Mouse (Mus musculus) small intestine, adult 2 months (tissue): ENCODE results near the gene Tdrd7. TPM values are rescaled to one million over a fixed set of nuclear protein-coding genes. Genes with fewer than 3 reads are reported as not detected.

ENCODE experiments used
- H3K27ac ChIP-seq: fragments of 200-500 bp; 2 replicates; pipeline ENCODE4 v1.5.1; 2012; ENCODE audit warnings: low read depth, low read length, control low read depth, inconsistent platforms; ENCODE audit not compliant: insufficient read depth
- H3K27me3 ChIP-seq: fragments of 200-500 bp; 2 replicates; pipeline ENCODE4 v1.6.1; 2012; ENCODE audit warnings: mild to moderate bottlenecking, moderate library complexity, low read length, inconsistent platforms; ENCODE audit not compliant: control insufficient read depth, insufficient read depth
- H3K36me3 ChIP-seq: fragments of 200-500 bp; 2 replicates; pipeline ENCODE4 v1.6.1; 2012; ENCODE audit warnings: mild to moderate bottlenecking, low read length, control low read depth, inconsistent platforms; ENCODE audit not compliant: control insufficient read depth, insufficient read depth
- H3K4me1 ChIP-seq: fragments of 200-500 bp; 2 replicates; pipeline ENCODE4 v1.6.1; 2012; ENCODE audit warnings: low read length, inconsistent platforms, mixed read lengths; ENCODE audit not compliant: control insufficient read depth, insufficient read depth, insufficient read length
- H3K4me3 ChIP-seq: fragments of 200-500 bp; 2 replicates; pipeline ENCODE4 v1.5.1; 2012; ENCODE audit warnings: low read depth, mild to moderate bottlenecking, control low read depth, inconsistent platforms, low read length, moderate library complexity
- CTCF ChIP-seq: fragments of 200-500 bp; IDR thresholded peaks from 2 replicates; pipeline ENCODE4 v1.5.1; 2012; ENCODE audit warnings: low read depth, mild to moderate bottlenecking, control low read depth, inconsistent platforms, low read length, moderate library complexity, mixed read lengths; ENCODE audit not compliant: insufficient replicate concordance, insufficient read length; ENCODE audit errors: extremely low read depth
- POLR2A ChIP-seq: fragments of 200-500 bp; IDR thresholded peaks from 2 replicates; pipeline ENCODE4 v1.6.1; 2012; ENCODE audit warnings: low read depth, mild to moderate bottlenecking, control low read depth, inconsistent platforms, low read length, moderate library complexity
- WGBS: fragments of 180-500 bp; shearing (Covaris S2); methylation state at CpG from one replicate; pipeline ENCODE4 v1.1.7; 2018; 5-methylcytosine and 5-hydroxymethylcytosine counted together
- polyA plus RNA-seq: library from polyadenylated mRNA; depleted of rRNA; stranded (reverse); fragments of >200 nt; gene quantifications from 2 replicates; pipeline ENCODE4 v1.2.3, GENCODE M21; 2012

Tdrd7 gene
- polyA plus RNA-seq, 1 experiment: 21.9 TPM

GRCm38 (mm10) chr4:45976931-45977667, 12.0 kb downstream of the Tdrd7 start:
- TF ChIP-seq POLR2A: no peak
- no peak for TF ChIP-seq CTCF
- peak overlapping the region; percentile 92 for H3K27ac ChIP-seq
- H3K4me1 ChIP-seq: peaks cover 24% of the 10 kb centered on the region
- H3K27me3 ChIP-seq: no peaks in the 10 kb centered on the region
- no peaks in the 10 kb centered on the region for H3K36me3 ChIP-seq
- no peak overlapping the region for H3K4me3 ChIP-seq
- WGBS: 33% methylated on average over 6 of the region's 6 CpGs

- Histone ChIP-seq H3K27me3 (no peaks in the 10 kb centered on the region), H3K27ac (no peak overlapping the region), H3K4me1 (peaks cover 21% of the 10 kb centered on the region), H3K4me3 (no peak overlapping the region), H3K36me3 (no peaks in the 10 kb centered on the region)
- WGBS: 31% methylated on average over 2 of the region's 2 CpGs
- TF ChIP-seq POLR2A: no peak
- no peak for TF ChIP-seq CTCF
These were observed 14.8 kb downstream of the Tdrd7 start for GRCm38 (mm10) chr4:45979916-45980315.

GRCm38 (mm10) chr4:45981054-45981453, 15.9 kb downstream of the Tdrd7 start:
- Histone ChIP-seq H3K4me3 (no peak overlapping the region), H3K36me3 (no peaks in the 10 kb centered on the region), H3K27ac (no peak overlapping the region), H3K4me1 (peaks cover 19% of the 10 kb centered on the region), H3K27me3 (no peaks in the 10 kb centered on the region)
- TF ChIP-seq CTCF: no peak
- TF ChIP-seq POLR2A: no peak

DNA sequence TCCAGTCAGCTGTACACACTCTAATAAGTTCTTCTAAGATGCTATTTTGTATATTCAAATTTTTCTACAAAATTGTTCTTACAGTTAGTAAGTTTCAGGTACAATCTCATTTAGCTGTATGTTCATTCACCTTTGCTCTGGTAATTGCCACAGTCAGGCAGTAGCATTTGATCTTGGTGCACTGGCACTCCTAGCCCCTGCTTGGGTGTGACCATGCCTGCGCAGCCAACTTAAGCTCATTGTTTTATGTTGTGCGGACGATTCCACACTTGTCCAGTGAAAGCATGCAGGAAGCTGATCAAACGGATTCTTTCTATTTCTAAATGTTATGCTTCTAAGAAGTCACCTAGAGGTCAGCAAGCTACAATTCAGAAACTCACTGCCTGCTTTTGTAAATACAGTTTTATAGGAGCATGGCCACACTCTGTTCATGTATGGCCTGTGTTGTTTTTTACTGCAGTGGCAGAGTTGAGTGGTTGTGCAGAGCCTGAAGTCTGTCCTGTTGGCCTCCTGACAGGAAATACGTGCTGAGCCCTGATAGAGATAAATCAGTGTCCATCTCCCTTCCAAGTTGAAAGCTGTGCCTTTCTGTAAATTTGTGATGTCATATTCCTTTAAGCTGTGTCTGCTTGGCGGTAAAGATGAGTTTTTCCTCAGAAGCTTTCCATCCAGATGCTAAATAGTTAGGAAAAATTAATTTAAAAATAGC, 25.4 kb downstream of the Tdrd7 start:
- no peak for TF ChIP-seq CTCF
- TF ChIP-seq POLR2A: no peak
- no peak overlapping the region for H3K27ac ChIP-seq
- 53% methylated on average over 6 of the region's 6 CpGs for WGBS
- H3K36me3 ChIP-seq: peaks cover 40% of the 10 kb centered on the region
- no peak overlapping the region for H3K4me3 ChIP-seq
- H3K4me1 ChIP-seq: peaks cover 5% of the 10 kb centered on the region; the same call in 1 of the 2 replicates
- H3K27me3 ChIP-seq: no peaks in the 10 kb centered on the region

- WGBS: 89% methylated on average over 4 of the region's 4 CpGs
- Histone ChIP-seq H3K27ac (no peak overlapping the region), H3K4me1 (no peaks in the 10 kb centered on the region)
These were observed 33.4 kb downstream of the Tdrd7 start for GRCm38 (mm10) chr4:45998536-45998935.

DNA sequence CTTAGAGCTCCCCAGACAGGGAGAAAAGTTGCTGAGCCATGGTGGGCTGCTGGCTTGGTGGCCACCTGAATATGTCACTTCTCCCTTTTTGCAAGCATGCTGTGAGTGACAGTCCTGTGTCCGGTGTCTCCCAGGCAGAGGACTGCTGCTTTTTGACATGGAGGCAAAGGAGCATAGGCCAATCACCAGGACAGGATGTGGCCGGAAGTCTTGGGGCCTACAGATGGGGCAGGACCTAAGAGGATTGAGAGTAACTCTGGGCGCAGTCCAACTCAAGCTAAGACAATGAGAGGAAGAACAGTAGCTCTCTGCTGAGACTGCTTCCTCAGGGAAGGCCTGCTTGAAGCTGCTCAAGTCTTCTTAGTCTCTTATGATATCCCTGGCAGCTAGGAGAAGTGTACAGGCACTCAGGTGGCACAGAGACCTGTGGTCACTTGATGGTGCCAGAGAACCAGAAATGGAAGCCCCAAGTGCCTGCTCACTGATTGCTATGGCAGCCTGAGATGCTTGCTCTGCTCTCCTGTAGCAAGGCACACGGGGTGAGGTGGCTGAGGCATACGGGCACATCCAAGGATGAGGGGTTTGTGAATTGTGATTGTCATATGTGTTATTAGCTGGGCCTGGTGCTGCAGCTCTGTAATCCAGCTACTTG, 43.1 kb downstream of the Tdrd7 start:
- Histone ChIP-seq H3K4me3 (no peak overlapping the region), H3K27ac (no peak overlapping the region), H3K27me3 (no peaks in the 10 kb centered on the region), H3K36me3 (peaks cover 66% of the 10 kb centered on the region), H3K4me1 (no peaks in the 10 kb centered on the region)
- no peak for TF ChIP-seq POLR2A
- no peak for TF ChIP-seq CTCF
- WGBS: 91% methylated on average over 5 of the region's 5 CpGs

More at GRCm38 (mm10) chr4:45998536-45998935, 33.4 kb downstream of the Tdrd7 start:
- H3K27me3 ChIP-seq: no peaks in the 10 kb centered on the region
- TF ChIP-seq CTCF (no peak), POLR2A (no peak)
- peaks cover 34% of the 10 kb centered on the region for H3K36me3 ChIP-seq
- H3K4me3 ChIP-seq: no peak overlapping the region

- H3K27me3 ChIP-seq: no peaks in the 10 kb centered on the region
- peaks cover 60% of the 10 kb centered on the region for H3K36me3 ChIP-seq
- 92% methylated on average over 2 of the region's 2 CpGs for WGBS
- TF ChIP-seq POLR2A (no peak), CTCF (no peak)
- no peak overlapping the region for H3K27ac ChIP-seq
- no peak overlapping the region for H3K4me3 ChIP-seq
- H3K4me1 ChIP-seq: no peaks in the 10 kb centered on the region
These were observed 46.6 kb downstream of the Tdrd7 start for GRCm38 (mm10) chr4:46011698-46012097.
